Mouse (Mus musculus): ENCODE measurements at regions not wholly inside any gene's neighbourhood (a gene's known extent, or its start where the extent isn't known, plus 50 kb on each side); places are given as distances from the start of the nearest gene placed in this dataset.

DNA sequence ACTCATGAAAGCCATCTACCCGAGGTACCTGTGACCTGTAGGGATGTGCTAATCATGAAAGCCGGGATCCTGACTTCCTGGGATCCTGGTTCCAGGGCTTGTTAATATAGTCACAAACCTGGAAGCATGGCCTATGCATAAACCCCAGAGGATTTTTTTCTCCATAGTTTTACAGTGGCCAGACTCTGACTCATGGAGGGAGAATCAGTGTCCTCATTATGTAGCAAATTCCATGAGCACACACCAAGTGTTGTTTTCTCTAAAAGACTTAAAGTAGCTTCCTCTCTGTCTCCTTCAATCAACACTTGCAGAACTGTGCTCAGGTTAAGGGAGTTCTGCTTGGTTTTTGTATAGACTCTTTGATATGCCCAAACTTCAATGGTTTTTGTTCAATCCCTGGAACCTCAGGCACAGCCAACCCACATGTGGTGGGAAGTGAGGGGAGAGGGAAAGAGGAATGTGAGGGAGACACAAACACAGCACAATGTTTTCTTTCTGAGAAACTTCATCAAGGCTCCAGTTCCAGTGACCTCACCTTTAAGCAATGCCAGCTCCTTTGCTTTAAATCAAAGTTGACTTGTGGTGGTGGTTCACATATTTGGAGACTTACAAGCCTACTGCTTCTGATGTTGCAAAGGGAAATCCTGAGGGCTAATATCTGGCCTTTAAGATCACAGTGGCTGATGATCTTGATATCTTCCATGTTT, 488.6 kb upstream of the Pappa start:
- Histone ChIP-seq H3K4me1 (ENCODE audit: control insufficient read depth, insufficient read depth, low read length) (no peaks in the 10 kb centered on the region), H3K27me3 (ENCODE audit: control insufficient read depth, insufficient read depth, low read length) (no peaks in the 10 kb centered on the region), H3K36me3 (replicated peaks; ENCODE audit: control insufficient read depth, insufficient read depth, low read depth, low read length) (no peaks in the 10 kb centered on the region), H3K4me2 (ENCODE audit: low read depth, low read length) (no peak overlapping the region), H3K27ac (replicated peaks; ENCODE audit: low read depth, low read length) (no peak overlapping the region), H3K9ac (replicated peaks; ENCODE audit: low read length) (no peak overlapping the region), H3K4me3 (ENCODE audit: low read depth, low read length) (no peak overlapping the region), H3K9me3 (replicated peaks; ENCODE audit: control insufficient read depth, low read length) (no peaks in the 10 kb centered on the region)
- WGBS: 93% methylated on average over 2 of the region's 2 CpGs
- DNase-seq (ENCODE audit: low spot score) (no peak), ATAC-seq (replicated peaks; ENCODE audit: insufficient number of reproducible peaks, low FRiP score, low TSS enrichment, low read depth) (no peak)

DNA sequence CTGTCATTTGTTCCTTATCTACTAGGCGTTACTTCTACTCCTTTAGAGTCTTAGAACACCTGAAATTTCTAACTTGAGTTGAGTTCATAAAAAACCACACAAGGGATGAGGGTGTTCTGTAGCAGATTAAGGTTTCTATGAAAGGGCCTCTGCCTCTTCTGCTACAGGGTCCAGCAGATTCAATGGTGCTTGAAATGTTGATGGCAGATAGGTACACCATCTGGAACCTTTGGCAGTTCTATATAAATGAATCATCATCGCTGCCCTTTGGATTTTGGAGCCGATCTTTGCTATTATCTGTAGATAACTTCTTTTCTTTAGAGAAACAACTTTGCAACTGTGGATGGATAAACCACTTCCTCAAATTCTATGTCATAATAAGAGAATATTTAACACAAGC, 483.9 kb upstream of the Pappa start:
- no peaks in the 10 kb centered on the region for H3K9me3 ChIP-seq (replicated peaks; ENCODE audit: control insufficient read depth, low read length)
- DNase-seq (ENCODE audit: low spot score): no peak
- no peak overlapping the region for H3K4me2 ChIP-seq (ENCODE audit: low read depth, low read length)
- no peak overlapping the region for H3K9ac ChIP-seq (replicated peaks; ENCODE audit: low read length)
- H3K27me3 ChIP-seq (ENCODE audit: control insufficient read depth, insufficient read depth, low read length): no peaks in the 10 kb centered on the region
- no peaks in the 10 kb centered on the region for H3K36me3 ChIP-seq (replicated peaks; ENCODE audit: control insufficient read depth, insufficient read depth, low read depth, low read length)
- no peak for ATAC-seq (replicated peaks; ENCODE audit: insufficient number of reproducible peaks, low FRiP score, low TSS enrichment, low read depth)
- WGBS: 80% methylated on average over 3 of the region's 3 CpGs
- no peaks in the 10 kb centered on the region for H3K4me1 ChIP-seq (ENCODE audit: control insufficient read depth, insufficient read depth, low read length)
- no peak overlapping the region for H3K4me3 ChIP-seq (ENCODE audit: low read depth, low read length)
- H3K27ac ChIP-seq (replicated peaks; ENCODE audit: low read depth, low read length): no peak overlapping the region

DNA sequence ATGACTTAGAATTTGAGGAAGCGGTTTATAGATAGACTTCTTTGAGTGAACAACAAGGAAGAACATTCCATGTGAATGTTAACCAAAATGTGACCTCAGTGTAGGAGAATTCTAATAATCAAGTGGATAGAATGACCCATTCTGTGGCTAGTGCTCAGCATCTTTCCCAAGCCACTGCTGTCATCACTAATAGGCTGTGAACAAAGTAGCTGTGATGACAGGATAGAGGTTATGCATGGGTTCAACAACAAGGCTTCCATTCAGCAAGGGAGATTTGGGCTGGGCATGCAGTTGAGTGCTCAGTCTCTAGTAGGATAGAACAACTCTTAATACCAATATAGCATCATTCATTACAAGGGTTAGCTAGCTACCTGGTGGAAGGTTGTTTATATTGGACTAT, 483.0 kb upstream of the Pappa start:
- Histone ChIP-seq H3K4me3 (ENCODE audit: low read depth, low read length) (no peak overlapping the region), H3K9ac (replicated peaks; ENCODE audit: low read length) (no peak overlapping the region), H3K4me2 (ENCODE audit: low read depth, low read length) (no peak overlapping the region), H3K36me3 (replicated peaks; ENCODE audit: control insufficient read depth, insufficient read depth, low read depth, low read length) (no peaks in the 10 kb centered on the region), H3K27me3 (ENCODE audit: control insufficient read depth, insufficient read depth, low read length) (no peaks in the 10 kb centered on the region), H3K9me3 (replicated peaks; ENCODE audit: control insufficient read depth, low read length) (no peaks in the 10 kb centered on the region), H3K4me1 (ENCODE audit: control insufficient read depth, insufficient read depth, low read length) (no peaks in the 10 kb centered on the region), H3K27ac (replicated peaks; ENCODE audit: low read depth, low read length) (no peak overlapping the region)
- ATAC-seq (replicated peaks; ENCODE audit: insufficient number of reproducible peaks, low FRiP score, low TSS enrichment, low read depth) (no peak), DNase-seq (ENCODE audit: low spot score) (no peak)
- WGBS: 88% methylated on average over 1 of the region's 1 CpGs

DNA sequence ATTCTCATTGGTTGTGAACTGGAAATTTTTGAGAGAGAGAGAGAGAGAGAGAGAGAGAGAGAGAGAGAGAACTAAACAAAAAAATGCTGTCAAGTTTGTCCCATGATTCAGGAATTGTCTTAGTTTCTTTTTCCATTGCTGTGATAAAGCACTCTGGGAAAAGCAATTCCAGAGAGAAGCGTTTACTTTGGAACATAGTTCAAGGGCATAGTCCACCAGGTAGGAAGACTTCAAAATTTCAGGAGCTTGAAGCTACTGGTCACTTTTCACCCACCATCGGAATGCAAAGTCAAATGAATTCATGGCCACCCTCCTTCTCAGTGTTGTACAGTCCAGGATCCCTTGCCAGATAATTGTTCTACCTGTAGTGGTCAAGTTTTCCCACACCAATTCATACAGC, 478.8 kb upstream of the Pappa start:
- Histone ChIP-seq H3K36me3 (replicated peaks; ENCODE audit: control insufficient read depth, insufficient read depth, low read depth, low read length) (no peaks in the 10 kb centered on the region), H3K4me2 (ENCODE audit: low read depth, low read length) (no peak overlapping the region), H3K4me3 (ENCODE audit: low read depth, low read length) (no peak overlapping the region), H3K9me3 (replicated peaks; ENCODE audit: control insufficient read depth, low read length) (no peaks in the 10 kb centered on the region), H3K27ac (replicated peaks; ENCODE audit: low read depth, low read length) (no peak overlapping the region), H3K27me3 (ENCODE audit: control insufficient read depth, insufficient read depth, low read length) (no peaks in the 10 kb centered on the region), H3K4me1 (ENCODE audit: control insufficient read depth, insufficient read depth, low read length) (no peaks in the 10 kb centered on the region), H3K9ac (replicated peaks; ENCODE audit: low read length) (no peak overlapping the region)
- no peak for ATAC-seq (replicated peaks; ENCODE audit: insufficient number of reproducible peaks, low FRiP score, low TSS enrichment, low read depth)
- WGBS: 92% methylated on average over 2 of the region's 2 CpGs
- DNase-seq (ENCODE audit: low spot score): no peak

DNA sequence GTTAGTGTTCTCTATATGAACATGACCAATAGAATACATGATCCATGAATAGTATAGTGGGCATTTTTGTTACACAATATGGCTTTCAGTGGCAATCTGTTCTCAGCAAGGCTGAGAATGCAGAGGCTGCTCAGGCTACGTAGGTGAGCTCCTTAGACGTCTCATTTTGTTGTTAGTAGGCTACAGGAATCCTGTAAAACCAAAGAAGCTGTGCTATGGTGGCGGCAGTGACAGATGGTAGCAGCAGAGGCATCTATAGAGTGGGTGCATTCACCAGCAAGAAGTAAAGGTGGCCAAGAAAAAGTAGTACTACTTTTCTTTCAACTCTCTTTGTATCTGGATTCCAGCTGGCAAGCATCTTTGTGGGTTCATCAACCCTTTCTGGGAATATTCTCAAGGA, 469.8 kb upstream of the Pappa start:
- Histone ChIP-seq H3K27me3 (ENCODE audit: control insufficient read depth, insufficient read depth, low read length) (no peaks in the 10 kb centered on the region), H3K4me1 (ENCODE audit: control insufficient read depth, insufficient read depth, low read length) (no peaks in the 10 kb centered on the region), H3K4me2 (ENCODE audit: low read depth, low read length) (no peak overlapping the region), H3K9ac (replicated peaks; ENCODE audit: low read length) (no peak overlapping the region), H3K9me3 (replicated peaks; ENCODE audit: control insufficient read depth, low read length) (no peaks in the 10 kb centered on the region), H3K36me3 (replicated peaks; ENCODE audit: control insufficient read depth, insufficient read depth, low read depth, low read length) (no peaks in the 10 kb centered on the region), H3K27ac (replicated peaks; ENCODE audit: low read depth, low read length) (no peak overlapping the region), H3K4me3 (ENCODE audit: low read depth, low read length) (no peak overlapping the region)
- ATAC-seq (replicated peaks; ENCODE audit: insufficient number of reproducible peaks, low FRiP score, low TSS enrichment, low read depth) (no peak), DNase-seq (ENCODE audit: low spot score) (no peak)
- 82% methylated on average over 3 of the region's 3 CpGs for WGBS

DNA sequence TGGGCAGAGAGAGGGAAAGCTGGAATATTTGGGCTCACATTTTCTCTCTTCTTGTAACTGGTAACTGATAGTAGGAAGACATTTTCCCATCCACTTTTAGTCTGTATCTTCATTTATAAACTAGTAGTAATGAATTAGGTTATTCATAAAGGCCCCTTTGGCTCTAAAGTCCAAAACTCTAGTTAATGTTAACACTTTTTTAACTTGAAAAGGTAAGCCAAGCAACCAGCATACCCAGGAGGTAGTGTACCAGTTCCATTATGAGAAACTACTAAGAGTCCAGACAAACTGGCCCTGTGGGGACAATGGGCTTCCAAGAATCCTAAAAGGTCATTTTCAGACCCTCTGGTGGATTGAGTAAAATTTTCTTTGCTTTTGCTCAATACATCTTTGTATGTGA, 468.4 kb upstream of the Pappa start:
- no peak overlapping the region for H3K27ac ChIP-seq (replicated peaks; ENCODE audit: low read depth, low read length)
- H3K36me3 ChIP-seq (replicated peaks; ENCODE audit: control insufficient read depth, insufficient read depth, low read depth, low read length): no peaks in the 10 kb centered on the region
- H3K9ac ChIP-seq (replicated peaks; ENCODE audit: low read length): no peak overlapping the region
- no peaks in the 10 kb centered on the region for H3K4me1 ChIP-seq (ENCODE audit: control insufficient read depth, insufficient read depth, low read length)
- H3K4me3 ChIP-seq (ENCODE audit: low read depth, low read length): no peak overlapping the region
- no peak for ATAC-seq (replicated peaks; ENCODE audit: insufficient number of reproducible peaks, low FRiP score, low TSS enrichment, low read depth)
- no peaks in the 10 kb centered on the region for H3K27me3 ChIP-seq (ENCODE audit: control insufficient read depth, insufficient read depth, low read length)
- no peak for DNase-seq (ENCODE audit: low spot score)
- H3K4me2 ChIP-seq (ENCODE audit: low read depth, low read length): no peak overlapping the region
- H3K9me3 ChIP-seq (replicated peaks; ENCODE audit: control insufficient read depth, low read length): no peaks in the 10 kb centered on the region

DNA sequence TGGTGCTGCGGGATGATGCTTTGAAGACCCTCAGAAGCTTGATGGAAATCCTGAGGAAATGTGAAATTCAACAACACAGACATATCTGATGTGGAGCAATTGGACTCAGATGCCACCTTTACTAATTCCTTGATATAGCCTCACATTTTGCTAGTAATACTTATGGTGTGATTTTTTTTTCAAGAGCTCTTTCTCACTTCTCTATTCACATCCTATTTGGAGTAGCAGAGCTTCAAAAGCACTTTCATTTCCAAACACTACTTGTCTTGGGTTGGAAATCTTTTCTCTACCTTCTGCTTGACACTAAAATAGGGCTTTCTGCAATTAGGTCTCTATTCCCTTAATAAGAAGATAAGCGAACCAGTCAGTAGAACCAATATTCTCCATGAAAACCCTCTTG, 460.3 kb upstream of the Pappa start:
- no peaks in the 10 kb centered on the region for H3K4me1 ChIP-seq (ENCODE audit: control insufficient read depth, insufficient read depth, low read length)
- ATAC-seq (replicated peaks; ENCODE audit: insufficient number of reproducible peaks, low FRiP score, low TSS enrichment, low read depth): no peak

DNA sequence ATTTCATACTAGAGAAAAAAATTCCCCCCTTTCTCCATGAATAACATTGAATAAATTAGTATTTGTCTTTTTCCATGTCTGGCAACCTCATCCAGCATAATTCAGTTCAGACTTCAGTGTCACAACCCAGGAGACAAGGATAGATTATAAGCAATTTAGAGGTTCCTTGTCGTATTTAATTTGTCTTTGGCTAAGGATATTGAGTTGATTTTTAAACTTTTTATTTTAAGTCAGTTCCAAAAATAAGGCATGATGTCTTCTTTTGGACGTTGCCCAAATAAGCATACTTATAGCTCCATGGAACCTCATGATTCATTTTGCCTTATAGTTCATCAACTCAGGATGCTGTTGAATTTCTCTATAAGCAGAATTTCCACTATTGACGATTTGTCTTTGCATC, 456.0 kb upstream of the Pappa start:
- no peak for ATAC-seq (replicated peaks; ENCODE audit: insufficient number of reproducible peaks, low FRiP score, low TSS enrichment, low read depth)
- 79% methylated on average over 3 of the region's 3 CpGs for WGBS

More for the DNA sequence above, 460.3 kb upstream of the Pappa start:
- Histone ChIP-seq H3K27ac (replicated peaks; ENCODE audit: low read depth, low read length) (no peak overlapping the region), H3K4me3 (ENCODE audit: low read depth, low read length) (no peak overlapping the region), H3K36me3 (replicated peaks; ENCODE audit: control insufficient read depth, insufficient read depth, low read depth, low read length) (no peaks in the 10 kb centered on the region), H3K4me2 (ENCODE audit: low read depth, low read length) (no peak overlapping the region), H3K9me3 (replicated peaks; ENCODE audit: control insufficient read depth, low read length) (no peaks in the 10 kb centered on the region), H3K27me3 (ENCODE audit: control insufficient read depth, insufficient read depth, low read length) (no peaks in the 10 kb centered on the region), H3K9ac (replicated peaks; ENCODE audit: low read length) (no peak overlapping the region)
- no peak for DNase-seq (ENCODE audit: low spot score)
- WGBS: 84% methylated on average over 2 of the region's 2 CpGs

More for the DNA sequence above, 456.0 kb upstream of the Pappa start:
- Histone ChIP-seq H3K4me3 (ENCODE audit: low read depth, low read length) (no peak overlapping the region), H3K9ac (replicated peaks; ENCODE audit: low read length) (no peak overlapping the region), H3K27me3 (ENCODE audit: control insufficient read depth, insufficient read depth, low read length) (no peaks in the 10 kb centered on the region), H3K9me3 (replicated peaks; ENCODE audit: control insufficient read depth, low read length) (no peaks in the 10 kb centered on the region), H3K4me1 (ENCODE audit: control insufficient read depth, insufficient read depth, low read length) (no peaks in the 10 kb centered on the region), H3K36me3 (replicated peaks; ENCODE audit: control insufficient read depth, insufficient read depth, low read depth, low read length) (no peaks in the 10 kb centered on the region), H3K27ac (replicated peaks; ENCODE audit: low read depth, low read length) (no peak overlapping the region), H3K4me2 (ENCODE audit: low read depth, low read length) (no peak overlapping the region)
- DNase-seq (ENCODE audit: low spot score): no peak

All from embryonic facial prominence, embryonic 11.5 days (tissue).